Mouse (Mus musculus) ES-E14 (cell line): Measurements from ENCODE around the gene Trp53bp2. TPM values are rescaled to one million over a fixed set of nuclear protein-coding genes. Genes with fewer than 3 reads are reported as not detected.

Experiments used
- DNase-seq: peaks from one replicate; pipeline ENCODE4 v3.0.0-alpha.2; 2013; ENCODE audit warnings: low read depth, low spot score
- H3K27ac ChIP-seq: 2 replicates; pipeline ENCODE4 v1.5.1; 2012; ENCODE audit warnings: low read depth, mild to moderate bottlenecking, low read length, moderate library complexity, mixed read lengths; ENCODE audit not compliant: poor library complexity, insufficient read depth, severe bottlenecking
- H3K36me3 ChIP-seq: 2 replicates; pipeline ENCODE4 v1.6.1; 2012; ENCODE audit warnings: mild to moderate bottlenecking, low read length, moderate library complexity, mixed read lengths; ENCODE audit not compliant: control insufficient read depth, poor library complexity, insufficient read depth, severe bottlenecking
- H3K4me1 ChIP-seq, 2 experiments: fragments of 150-350 bp in 1 of 2; sonication (generic) in 1 of 2; 2 replicates each; pipeline ENCODE4 v1.6.1; 2012; ENCODE audit warnings: low read length in 2 of 2, mild to moderate bottlenecking in 1 of 2, mixed read lengths in 1 of 2; ENCODE audit not compliant: control insufficient read depth in 2 of 2, insufficient read depth in 2 of 2, poor library complexity in 1 of 2
- H3K4me3 ChIP-seq, 2 experiments: fragments of 150-350 bp in 1 of 2; sonication (generic) in 1 of 2; 2 replicates each; pipeline ENCODE4 v1.5.1; 2012; ENCODE audit warnings: low read length in 2 of 2, low read depth in 1 of 2, mild to moderate bottlenecking in 1 of 2, mixed read lengths in 1 of 2; ENCODE audit not compliant: insufficient read depth in 1 of 2, poor library complexity in 1 of 2, severe bottlenecking in 1 of 2
- H3K9ac ChIP-seq: 2 replicates; pipeline ENCODE4 v1.6.1; 2012; ENCODE audit warnings: low read depth, mild to moderate bottlenecking, low read length, mixed read lengths; ENCODE audit not compliant: poor library complexity, insufficient read depth, severe bottlenecking
- H3K9me3 ChIP-seq: fragments of 150-350 bp; sonication (generic); 2 replicates; pipeline ENCODE4 v1.6.1; 2012; ENCODE audit warnings: low read depth, mild to moderate bottlenecking, low read length; ENCODE audit not compliant: control insufficient read depth, insufficient read depth
- CHD2 ChIP-seq: IDR thresholded peaks from 2 replicates; pipeline ENCODE4 v1.6.1; 2014; ENCODE audit warnings: mild to moderate bottlenecking, low read depth, low read length, inconsistent platforms
- HCFC1 ChIP-seq: IDR thresholded peaks from 2 replicates; pipeline ENCODE4 v1.6.1; 2012; ENCODE audit warnings: low read length, inconsistent platforms, borderline replicate concordance; ENCODE audit not compliant: insufficient read depth
- MAFK ChIP-seq: IDR thresholded peaks from 2 replicates; pipeline ENCODE4 v1.6.1; 2014; ENCODE audit warnings: mild to moderate bottlenecking, low read depth, low read length, inconsistent platforms; ENCODE audit not compliant: insufficient read depth
- ZC3H11A ChIP-seq: IDR thresholded peaks from 2 replicates; pipeline ENCODE4 v1.6.1; 2012; ENCODE audit warnings: low read depth, mild to moderate bottlenecking, inconsistent platforms, low read length, borderline replicate concordance
- ZNF384 ChIP-seq: IDR thresholded peaks from 2 replicates; pipeline ENCODE4 v1.6.1; 2012; ENCODE audit warnings: low read depth, low read length, inconsistent platforms
- in situ Hi-C, 2 experiments: fragments of 600-800 bp; cut with MboI; formaldehyde crosslinking; loops; one replicate each; pipeline ENCODE4 v1.15.1; 2025; ENCODE audit warnings: low sequenced_read_pairs in 2 of 2, inconsistent platforms in 1 of 2; ENCODE audit not compliant: unreplicated experiment in 2 of 2
- total RNA-seq: library from RNA; depleted of rRNA; stranded (reverse); fragments of 300-350 nt; gene quantifications from 2 replicates; pipeline ENCODE4 v1.2.3, GENCODE M21; 2012

Gene Trp53bp2
- total RNA-seq, 1 experiment: 9.5 TPM

DNA sequence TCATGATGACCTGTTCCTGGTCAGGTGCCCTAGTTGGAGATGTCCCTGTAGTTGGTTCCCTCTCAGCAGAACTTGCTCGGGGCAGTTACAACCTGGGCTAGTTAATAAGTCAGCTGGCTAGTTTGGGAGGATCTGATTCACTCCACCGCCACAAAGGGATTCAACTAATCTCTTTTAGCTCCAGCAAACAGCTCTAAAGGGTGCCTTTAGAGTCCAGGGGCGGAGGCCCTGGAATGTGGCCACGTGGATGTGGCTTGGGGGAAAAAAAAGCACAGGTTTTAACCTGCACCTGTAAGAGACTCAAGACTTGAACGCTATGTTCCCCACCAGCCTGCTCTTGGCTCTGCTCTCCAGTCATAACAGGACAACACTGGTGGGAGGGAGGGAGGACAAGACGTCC, 87.7 kb downstream of the Trp53bp2 start:
- Histone ChIP-seq H3K9me3 (no peaks in the 10 kb centered on the region), H3K4me3 (no peak overlapping the region), H3K27ac (no peak overlapping the region), H3K9ac (no peak overlapping the region), H3K36me3 (no peaks in the 10 kb centered on the region), H3K4me1 (peaks cover 0 to 5% of the 10 kb centered on the region in 2 experiments; a peak in 1 of 4 replicates)
- DNase-seq: no peak
- TF ChIP-seq CHD2 (no peak), ZNF384 (no peak), MAFK (no peak), HCFC1 (no peak), ZC3H11A (no peak)
- in situ Hi-C loops: no loop called here

DNA sequence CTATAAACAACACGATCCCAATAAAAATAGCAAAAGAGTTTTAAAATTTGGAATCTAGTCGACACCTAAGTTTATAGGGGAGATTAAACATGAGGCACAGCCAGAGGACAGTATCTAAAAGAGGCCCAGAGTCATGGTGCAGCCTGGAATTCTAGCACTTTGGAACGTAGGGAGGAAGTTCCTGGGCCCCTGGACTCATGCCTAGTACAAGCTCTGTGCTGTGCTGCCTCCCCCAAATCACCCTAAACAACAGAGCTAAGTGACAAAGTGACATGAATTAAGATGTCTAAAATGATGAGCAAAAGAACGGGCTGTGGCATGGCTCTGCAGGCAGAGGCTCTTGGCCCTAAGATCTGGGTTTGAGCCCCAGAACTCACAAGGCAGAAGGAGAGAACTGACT, 88.8 kb downstream of the Trp53bp2 start:
- no peak overlapping the region for H3K9ac ChIP-seq
- DNase-seq: no peak
- no peak overlapping the region for H3K4me3 ChIP-seq
- TF ChIP-seq CHD2 (no peak), HCFC1 (no peak), ZNF384 (no peak), ZC3H11A (no peak), MAFK (no peak)
- peaks cover 0 to 5% of the 10 kb centered on the region in 2 experiments; a peak in 1 of 4 replicates for H3K4me1 ChIP-seq
- no peak overlapping the region for H3K27ac ChIP-seq
- no peaks in the 10 kb centered on the region for H3K9me3 ChIP-seq
- H3K36me3 ChIP-seq: no peaks in the 10 kb centered on the region
- in situ Hi-C loops: no loop called here

DNA sequence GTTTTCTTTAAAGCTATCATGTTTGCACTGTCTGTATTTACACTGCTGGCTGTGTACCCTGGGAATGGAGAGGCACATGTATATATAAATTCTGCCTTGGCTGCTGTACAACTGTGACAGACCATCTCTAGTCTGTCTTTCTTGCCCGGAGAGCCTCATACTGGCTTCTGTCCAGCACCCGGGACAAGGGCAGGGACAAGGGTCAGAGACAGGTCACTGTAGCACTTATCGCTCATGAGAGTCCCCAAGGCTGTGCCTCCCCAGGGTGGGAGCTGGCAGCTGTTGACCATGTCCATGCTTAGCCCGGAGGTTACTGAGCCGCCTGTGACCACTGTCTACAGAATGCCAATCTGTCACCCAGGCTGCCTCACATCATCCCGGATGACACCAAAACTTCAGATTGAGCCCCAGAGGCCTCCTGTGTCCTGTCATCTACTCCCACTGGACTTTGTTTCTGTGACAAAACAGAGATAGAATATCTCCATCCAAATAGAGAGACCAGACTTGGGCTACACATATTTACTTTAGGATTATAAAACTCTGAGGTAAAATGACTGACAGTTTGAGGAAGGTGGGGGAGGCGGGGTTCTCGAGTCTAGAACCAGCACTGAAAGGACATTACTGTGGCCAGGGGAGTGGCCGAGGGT, 90.6 kb downstream of the Trp53bp2 start:
- Histone ChIP-seq H3K4me1 (peaks cover 0 to 14% of the 10 kb centered on the region in 2 experiments; a peak in 2 of 4 replicates), H3K9ac (no peak overlapping the region), H3K36me3 (no peaks in the 10 kb centered on the region), H3K27ac (no peak overlapping the region), H3K4me3 (no peak overlapping the region), H3K9me3 (no peaks in the 10 kb centered on the region)
- DNase-seq: no peak
- TF ChIP-seq MAFK (no peak), ZNF384 (no peak), CHD2 (no peak), HCFC1 (no peak), ZC3H11A (no peak)
- in situ Hi-C loops: no loop called here

DNA sequence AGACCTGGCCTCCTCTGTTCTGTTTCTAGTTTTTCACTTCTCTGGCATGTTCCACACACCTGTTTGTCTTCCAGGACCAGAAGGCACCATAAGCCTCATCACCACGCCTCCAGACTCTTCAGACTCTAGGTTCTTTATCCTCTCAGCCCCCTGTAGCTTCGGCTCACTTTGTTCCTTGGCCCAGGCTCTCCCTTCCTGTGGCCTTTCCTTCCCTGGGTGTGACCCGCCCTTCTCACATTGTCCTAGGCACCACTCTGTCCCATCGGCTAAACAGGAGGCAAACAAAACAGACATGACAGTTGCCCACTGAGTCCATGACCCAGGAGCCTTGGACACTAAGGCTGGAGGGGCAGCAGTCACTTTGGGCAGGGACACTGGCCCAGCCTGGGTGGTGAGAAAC, 91.3 kb downstream of the Trp53bp2 start:
- in situ Hi-C loops: no loop called here
- H3K9me3 ChIP-seq: no peaks in the 10 kb centered on the region
- TF ChIP-seq MAFK: no peak
- no peak for TF ChIP-seq HCFC1
- no peak for TF ChIP-seq ZNF384
- TF ChIP-seq ZC3H11A: no peak
- no peak for TF ChIP-seq CHD2
- H3K36me3 ChIP-seq: no peaks in the 10 kb centered on the region
- H3K9ac ChIP-seq: no peak overlapping the region
- peaks cover 0 to 12% of the 10 kb centered on the region in 2 experiments; a peak in 2 of 4 replicates for H3K4me1 ChIP-seq
- H3K27ac ChIP-seq: no peak overlapping the region
- no peak for DNase-seq
- H3K4me3 ChIP-seq: no peak overlapping the region

DNA sequence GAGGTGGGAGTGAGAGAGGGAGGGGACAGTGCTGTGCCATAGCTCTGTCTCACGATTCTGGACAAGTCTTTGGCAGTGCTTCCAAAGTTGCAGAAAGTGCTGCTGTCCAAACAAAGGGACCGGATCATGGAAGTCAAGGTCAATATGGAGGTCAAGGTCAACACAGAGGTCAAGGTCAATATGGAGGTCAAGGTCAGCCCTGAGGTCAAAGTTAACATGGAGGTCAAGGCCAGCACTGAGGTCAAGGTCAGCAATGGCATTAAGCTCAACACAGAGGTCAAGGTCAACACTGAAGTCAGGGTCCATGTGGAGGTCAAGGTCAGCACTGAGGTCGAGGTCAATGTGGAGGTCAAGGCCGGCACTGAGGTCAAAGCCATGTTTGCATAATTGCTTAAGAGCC, 91.9 kb downstream of the Trp53bp2 start:
- TF ChIP-seq HCFC1 (no peak), ZNF384 (no peak), CHD2 (peak; percentile 79), ZC3H11A (no peak), MAFK (no peak)
- Histone ChIP-seq H3K4me3 (no peak overlapping the region), H3K27ac (no peak overlapping the region), H3K36me3 (no peaks in the 10 kb centered on the region), H3K9me3 (no peaks in the 10 kb centered on the region), H3K4me1 (peaks cover 0 to 12% of the 10 kb centered on the region in 2 experiments; a peak in 2 of 4 replicates), H3K9ac (no peak overlapping the region)
- DNase-seq: no peak
- in situ Hi-C loops: no loop called here
